Mouse (Mus musculus): ENCODE results near the gene Grk5. TPM values are rescaled to one million over a fixed set of nuclear protein-coding genes. Genes with fewer than 3 reads are reported as not detected.
"Not testable (repeated sequence)": the region's sequence is repeated elsewhere in the genome, so short reads cannot be mapped to it uniquely, and the experiment has no call there.

Gene Grk5
- polyA plus RNA-seq (2014; fragmentation: Nextera tagmentation; extraction: Ambion mirVana): 3.6 and 4.3 TPM in 2 replicates

DNA sequence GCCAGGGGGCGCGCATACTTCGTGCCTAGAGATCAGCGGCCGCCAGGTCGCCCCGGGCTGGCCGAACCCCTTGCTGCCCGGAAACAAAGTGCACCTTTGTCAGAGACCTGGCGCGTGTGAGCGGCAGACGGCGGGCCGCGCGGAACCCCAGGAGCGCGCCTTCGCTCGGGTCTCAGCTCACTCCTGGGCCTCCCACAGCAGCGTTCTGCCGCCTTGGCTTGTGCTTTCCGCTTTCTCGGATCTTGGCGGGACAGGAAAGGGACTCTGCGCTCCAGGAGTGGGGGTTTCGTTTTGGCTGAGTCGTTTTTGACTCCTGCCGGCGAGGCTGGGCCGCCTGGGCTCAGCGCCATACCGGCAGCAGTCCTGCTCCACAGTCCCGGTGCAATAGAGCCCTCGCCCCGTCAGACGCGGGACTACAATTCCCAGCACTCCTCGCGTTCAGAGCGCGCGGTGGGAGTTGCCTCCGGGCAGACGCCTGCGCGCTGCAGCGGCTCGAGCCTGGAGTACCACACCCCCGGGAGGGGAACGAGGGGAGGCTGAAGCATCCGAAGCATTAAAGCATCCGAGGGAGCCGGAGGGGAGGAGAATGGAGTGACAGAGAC is at the start of gene Grk5:
Gene Grk5, plus strand, starts transcription at position 36 of the 602 bp plus-strand sequence.
- Histone ChIP-seq H3K36me3 (ENCODE audit: control insufficient read depth, insufficient read depth, low read length) (no peaks in the 10 kb centered on the region), H3K4me2 (replicated peaks; ENCODE audit: low read depth, low read length) (peak within 1 kb of the TSS; percentile 67), H3K9me3 (ENCODE audit: control insufficient read depth, low read depth, low read length) (no peaks in the 10 kb centered on the region), H3K27me3 (ENCODE audit: control insufficient read depth, insufficient read depth, low read length) (no peaks in the 10 kb centered on the region), H3K9ac (replicated peaks; ENCODE audit: low read depth, low read length) (peak within 1 kb of the TSS; percentile 53), H3K4me1 (ENCODE audit: control insufficient read depth, insufficient read depth, low read length) (peaks cover 5% of the 10 kb centered on the region; the same call in 1 of the 2 replicates), H3K27ac (ENCODE audit: low read length) (peak within 1 kb of the TSS; percentile 83), H3K4me3 (ENCODE audit: low read depth, low read length) (peak within 1 kb of the TSS; percentile 57)
- ATAC-seq (ENCODE audit: insufficient number of reproducible peaks, insufficient read depth, low FRiP score, low read depth): peak; percentile 98
- WGBS: under 1% methylated on average over 55 of the region's 55 CpGs

DNA sequence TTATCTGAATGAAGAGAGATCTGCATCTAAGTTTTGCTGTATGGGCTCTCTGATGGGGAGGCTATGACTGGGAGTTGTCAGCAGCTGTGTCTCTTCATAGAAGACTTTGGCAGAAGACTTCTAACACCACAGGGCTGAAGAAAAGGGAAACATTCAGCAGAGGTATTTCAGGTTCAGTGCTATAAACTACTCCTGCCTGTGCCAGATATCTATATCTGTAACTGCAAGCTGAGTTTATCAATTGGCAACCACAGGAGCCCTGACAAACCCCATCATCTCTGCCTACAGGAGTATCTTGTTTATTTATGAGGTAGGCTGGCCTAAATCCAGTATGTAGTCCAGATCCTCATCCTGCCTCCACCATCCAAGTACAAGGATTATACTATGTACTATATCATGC is 46.2 kb upstream of the Grk5 start:
- Histone ChIP-seq H3K9me3 (ENCODE audit: control insufficient read depth, low read depth, low read length) (no peaks in the 10 kb centered on the region), H3K4me1 (ENCODE audit: control insufficient read depth, insufficient read depth, low read length) (no peaks in the 10 kb centered on the region), H3K36me3 (ENCODE audit: control insufficient read depth, insufficient read depth, low read length) (peaks cover 11% of the 10 kb centered on the region; the same call in 1 of the 2 replicates), H3K4me3 (ENCODE audit: low read depth, low read length) (no peak overlapping the region), H3K27me3 (ENCODE audit: control insufficient read depth, insufficient read depth, low read length) (no peaks in the 10 kb centered on the region), H3K4me2 (replicated peaks; ENCODE audit: low read depth, low read length) (no peak overlapping the region), H3K27ac (ENCODE audit: low read length) (no peak overlapping the region), H3K9ac (replicated peaks; ENCODE audit: low read depth, low read length) (no peak overlapping the region)
- no peak for ATAC-seq (ENCODE audit: insufficient number of reproducible peaks, insufficient read depth, low FRiP score, low read depth)

DNA sequence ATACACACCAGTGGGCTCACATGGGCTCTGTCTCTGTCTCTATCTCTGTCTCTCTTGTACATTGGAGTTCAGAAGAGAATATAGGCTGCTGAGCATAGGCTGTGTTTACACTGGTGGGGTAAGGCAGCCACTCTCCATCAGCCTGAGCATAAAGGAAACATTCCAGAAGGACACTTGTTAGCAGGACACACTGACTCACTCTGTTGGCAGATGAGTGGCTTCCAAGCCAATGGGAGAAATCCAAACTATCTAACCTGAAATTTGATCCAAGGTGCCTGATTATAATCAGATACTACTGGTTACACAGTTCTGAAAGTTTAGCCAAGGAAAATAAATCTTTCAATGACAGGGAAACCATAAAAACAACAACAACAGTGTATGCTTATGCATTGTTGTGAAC is 43.8 kb upstream of the Grk5 start:
- Histone ChIP-seq H3K9ac (replicated peaks; ENCODE audit: low read depth, low read length) (no peak overlapping the region), H3K4me2 (replicated peaks; ENCODE audit: low read depth, low read length) (no peak overlapping the region), H3K4me3 (ENCODE audit: low read depth, low read length) (no peak overlapping the region), H3K27ac (ENCODE audit: low read length) (no peak overlapping the region), H3K9me3 (ENCODE audit: control insufficient read depth, low read depth, low read length) (no peaks in the 10 kb centered on the region), H3K27me3 (ENCODE audit: control insufficient read depth, insufficient read depth, low read length) (no peaks in the 10 kb centered on the region), H3K36me3 (ENCODE audit: control insufficient read depth, insufficient read depth, low read length) (peaks cover 2% of the 10 kb centered on the region; the same call in 1 of the 2 replicates), H3K4me1 (ENCODE audit: control insufficient read depth, insufficient read depth, low read length) (no peaks in the 10 kb centered on the region)
- ATAC-seq (ENCODE audit: insufficient number of reproducible peaks, insufficient read depth, low FRiP score, low read depth): no peak

DNA sequence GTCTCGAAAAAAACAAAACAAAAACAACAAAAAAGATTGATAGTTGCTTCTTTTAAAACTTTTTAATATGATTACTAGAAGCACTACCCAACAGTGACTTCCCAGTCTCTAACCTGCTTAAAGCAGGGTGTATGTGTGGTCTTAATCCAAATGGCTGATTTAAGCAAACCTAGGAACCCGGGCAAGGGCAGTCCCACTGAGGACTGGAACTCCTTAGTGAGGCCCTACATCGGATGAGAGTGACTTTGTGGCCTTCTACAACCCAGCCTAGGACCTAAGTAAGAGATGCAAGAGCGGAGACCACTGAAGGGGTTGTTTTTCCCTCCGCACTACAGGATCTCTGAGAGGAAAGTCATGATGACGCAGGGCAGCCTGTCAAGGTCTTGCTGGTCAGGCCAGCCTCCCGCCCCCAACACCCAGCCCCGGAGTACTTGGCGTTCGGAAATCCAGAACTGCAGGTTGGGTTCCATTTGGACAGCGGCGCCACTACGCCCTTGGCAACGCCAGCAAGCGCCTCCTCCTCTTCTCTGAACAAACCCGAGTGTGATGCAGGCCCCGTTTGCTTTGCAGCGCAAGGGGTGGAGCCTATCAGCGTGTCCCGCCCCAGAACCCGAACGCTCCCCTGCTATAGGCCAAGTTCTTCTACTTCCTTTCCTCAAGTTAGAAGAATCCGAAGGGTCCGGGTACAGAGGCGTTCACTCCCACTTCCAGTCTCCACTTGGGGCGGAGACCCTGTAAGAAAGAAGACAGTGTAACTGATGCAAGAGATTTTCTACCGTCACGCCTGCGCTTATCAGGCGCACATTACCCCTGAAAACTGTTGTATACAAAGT is 28.5 kb upstream of the Grk5 start, which contains the start of gene Sfxn4:
Gene Sfxn4, minus strand, starts transcription at position 612 of the 833 bp plus-strand sequence.
- no peaks in the 10 kb centered on the region for H3K9me3 ChIP-seq (ENCODE audit: control insufficient read depth, low read depth, low read length)
- peak within 1 kb of the TSS; percentile 39; the same call in 1 of the 2 replicates for H3K27ac ChIP-seq (ENCODE audit: low read length)
- no peaks in the 10 kb centered on the region for H3K4me1 ChIP-seq (ENCODE audit: control insufficient read depth, insufficient read depth, low read length)
- peak within 1 kb of the TSS; percentile 43 for H3K4me3 ChIP-seq (ENCODE audit: low read depth, low read length)
- peak; percentile 99 for ATAC-seq (ENCODE audit: insufficient number of reproducible peaks, insufficient read depth, low FRiP score, low read depth)
- H3K9ac ChIP-seq (replicated peaks; ENCODE audit: low read depth, low read length): peak within 1 kb of the TSS; percentile 37
- no peaks in the 10 kb centered on the region for H3K27me3 ChIP-seq (ENCODE audit: control insufficient read depth, insufficient read depth, low read length)
- H3K4me2 ChIP-seq (replicated peaks; ENCODE audit: low read depth, low read length): peak within 1 kb of the TSS; percentile 51
- WGBS: 3% methylated on average over 30 of the region's 30 CpGs
- peaks cover 5% of the 10 kb centered on the region; the same call in 1 of the 2 replicates for H3K36me3 ChIP-seq (ENCODE audit: control insufficient read depth, insufficient read depth, low read length)

DNA sequence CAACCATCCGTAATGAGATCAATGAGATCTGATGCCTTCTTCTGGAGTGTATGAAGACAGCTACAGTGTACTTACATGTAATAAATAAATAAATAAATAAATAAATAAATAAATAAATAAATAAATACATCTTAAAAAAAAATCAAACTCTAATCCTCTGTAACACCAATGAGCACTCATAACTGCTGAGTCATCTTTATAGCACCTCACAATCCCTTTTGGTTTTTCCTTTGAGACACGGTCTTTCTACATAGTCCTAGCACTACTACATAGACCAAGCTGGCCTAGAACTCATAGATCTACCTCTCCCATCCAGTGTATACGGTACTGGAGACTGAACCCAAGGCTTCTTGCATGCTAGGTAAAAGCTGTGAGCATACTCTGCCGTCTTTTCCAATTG is 23.4 kb upstream of the Grk5 start:
- not testable (repeated sequence) for H3K4me1 ChIP-seq (ENCODE audit: control insufficient read depth, insufficient read depth, low read length); H3K4me3 ChIP-seq (ENCODE audit: low read depth, low read length); H3K9me3 ChIP-seq (ENCODE audit: control insufficient read depth, low read depth, low read length); ATAC-seq (ENCODE audit: insufficient number of reproducible peaks, insufficient read depth, low FRiP score, low read depth); H3K9ac ChIP-seq (replicated peaks; ENCODE audit: low read depth, low read length); H3K4me2 ChIP-seq (replicated peaks; ENCODE audit: low read depth, low read length); H3K27me3 ChIP-seq (ENCODE audit: control insufficient read depth, insufficient read depth, low read length); H3K27ac ChIP-seq (ENCODE audit: low read length)
- WGBS: 96% methylated on average over 4 of the region's 4 CpGs
- H3K36me3 ChIP-seq (ENCODE audit: control insufficient read depth, insufficient read depth, low read length): peaks cover 22% of the 10 kb centered on the region

DNA sequence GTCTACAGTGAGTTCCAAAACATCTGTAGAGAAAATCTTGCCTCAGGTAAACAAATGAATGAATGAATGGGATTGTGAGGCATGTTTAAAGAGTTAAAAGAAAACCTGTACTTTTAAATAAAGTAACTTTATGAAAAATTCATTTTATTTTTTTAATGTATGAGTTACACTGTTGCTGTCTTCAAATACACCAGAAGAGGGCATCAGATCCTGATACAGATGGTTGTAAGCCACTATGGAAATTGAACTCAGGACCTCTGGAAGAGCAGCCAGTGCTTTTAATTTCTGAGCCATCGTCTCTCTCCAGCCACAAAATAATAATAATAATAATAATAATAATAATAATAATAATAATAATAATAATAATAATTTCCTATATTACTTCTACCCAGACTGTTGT is 19.1 kb upstream of the Grk5 start:
- H3K27ac ChIP-seq (ENCODE audit: low read length): no peak overlapping the region
- peaks cover 20% of the 10 kb centered on the region for H3K36me3 ChIP-seq (ENCODE audit: control insufficient read depth, insufficient read depth, low read length)
- no peak overlapping the region for H3K4me3 ChIP-seq (ENCODE audit: low read depth, low read length)
- 97% methylated on average over 1 of the region's 1 CpGs for WGBS
- H3K4me1 ChIP-seq (ENCODE audit: control insufficient read depth, insufficient read depth, low read length): peaks cover 7% of the 10 kb centered on the region
- no peaks in the 10 kb centered on the region for H3K27me3 ChIP-seq (ENCODE audit: control insufficient read depth, insufficient read depth, low read length)
- ATAC-seq (ENCODE audit: insufficient number of reproducible peaks, insufficient read depth, low FRiP score, low read depth): no peak
- H3K9ac ChIP-seq (replicated peaks; ENCODE audit: low read depth, low read length): no peak overlapping the region
- H3K9me3 ChIP-seq (ENCODE audit: control insufficient read depth, low read depth, low read length): no peaks in the 10 kb centered on the region
- H3K4me2 ChIP-seq (replicated peaks; ENCODE audit: low read depth, low read length): no peak overlapping the region

DNA sequence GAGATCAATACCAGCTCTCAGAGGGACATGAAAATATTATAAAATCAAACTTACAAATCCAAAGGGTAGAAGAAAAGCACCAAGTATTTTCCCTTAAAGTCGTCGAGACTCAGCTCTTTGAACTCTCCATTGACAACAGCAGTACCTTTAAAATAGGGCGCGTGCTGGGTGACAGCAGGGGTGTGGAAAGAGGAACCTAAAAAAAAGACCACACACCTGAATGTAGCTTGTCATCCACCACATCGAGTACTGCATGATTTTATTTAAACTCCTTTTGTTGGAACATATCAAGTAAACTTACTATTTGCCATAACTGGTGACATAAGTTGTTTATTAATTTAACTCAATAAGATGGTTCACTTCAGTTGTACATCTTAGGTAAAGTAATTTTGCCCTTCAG is 18.2 kb upstream of the Grk5 start:
- Histone ChIP-seq H3K9ac (replicated peaks; ENCODE audit: low read depth, low read length) (no peak overlapping the region), H3K4me1 (ENCODE audit: control insufficient read depth, insufficient read depth, low read length) (peaks cover 7% of the 10 kb centered on the region), H3K27me3 (ENCODE audit: control insufficient read depth, insufficient read depth, low read length) (no peaks in the 10 kb centered on the region), H3K36me3 (ENCODE audit: control insufficient read depth, insufficient read depth, low read length) (peaks cover 20% of the 10 kb centered on the region), H3K9me3 (ENCODE audit: control insufficient read depth, low read depth, low read length) (no peaks in the 10 kb centered on the region), H3K4me2 (replicated peaks; ENCODE audit: low read depth, low read length) (no peak overlapping the region), H3K4me3 (ENCODE audit: low read depth, low read length) (no peak overlapping the region), H3K27ac (ENCODE audit: low read length) (no peak overlapping the region)
- 91% methylated on average over 5 of the region's 5 CpGs for WGBS
- ATAC-seq (ENCODE audit: insufficient number of reproducible peaks, insufficient read depth, low FRiP score, low read depth): no peak

DNA sequence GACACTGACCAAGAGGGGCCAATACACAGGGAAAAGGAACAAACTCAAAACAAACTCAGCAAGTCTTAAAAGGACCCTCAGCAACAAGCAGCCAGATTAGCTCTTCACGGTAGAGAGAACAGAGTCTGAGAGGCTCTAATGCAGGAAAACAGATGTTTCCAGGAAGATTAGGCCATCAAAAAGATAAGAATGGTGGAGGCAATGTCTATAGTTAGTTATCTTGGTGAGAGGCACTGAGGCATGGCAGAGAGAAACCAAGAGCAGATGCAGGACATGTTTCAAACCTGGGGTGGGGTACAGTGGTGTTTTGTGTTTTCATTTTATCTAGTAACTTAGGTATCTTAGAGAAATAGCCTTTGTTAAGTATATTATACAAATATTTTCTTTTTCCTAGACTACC is 17.3 kb upstream of the Grk5 start:
- 62% methylated on average over 1 of the region's 1 CpGs for WGBS
- Histone ChIP-seq H3K9ac (replicated peaks; ENCODE audit: low read depth, low read length) (no peak overlapping the region), H3K36me3 (ENCODE audit: control insufficient read depth, insufficient read depth, low read length) (peaks cover 20% of the 10 kb centered on the region), H3K9me3 (ENCODE audit: control insufficient read depth, low read depth, low read length) (no peaks in the 10 kb centered on the region), H3K27ac (ENCODE audit: low read length) (no peak overlapping the region), H3K4me2 (replicated peaks; ENCODE audit: low read depth, low read length) (no peak overlapping the region), H3K4me1 (ENCODE audit: control insufficient read depth, insufficient read depth, low read length) (peaks cover 7% of the 10 kb centered on the region), H3K27me3 (ENCODE audit: control insufficient read depth, insufficient read depth, low read length) (no peaks in the 10 kb centered on the region), H3K4me3 (ENCODE audit: low read depth, low read length) (no peak overlapping the region)
- ATAC-seq (ENCODE audit: insufficient number of reproducible peaks, insufficient read depth, low FRiP score, low read depth): no peak
